Mouse (Mus musculus): Measurements from ENCODE around the gene Donson.

DNA sequence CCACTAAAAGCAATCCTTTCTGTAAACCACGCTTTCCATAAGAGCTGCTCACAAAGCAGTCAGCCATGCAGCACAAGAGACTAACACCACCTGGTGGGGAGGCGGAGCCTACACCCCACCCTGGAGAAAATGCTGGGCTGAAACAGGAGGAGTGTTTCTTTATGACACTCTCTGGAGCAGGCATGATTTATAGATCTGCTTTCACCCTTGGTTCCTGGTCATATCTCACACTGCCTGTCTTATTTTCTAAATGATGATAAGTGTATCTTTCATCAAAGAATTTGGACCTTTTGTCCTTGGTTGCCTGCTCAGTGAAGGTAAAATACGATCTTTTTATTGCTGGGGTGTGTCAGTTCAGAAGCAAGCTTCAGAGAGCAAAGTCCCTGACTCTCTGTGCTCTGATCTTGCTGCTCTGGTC is 14.2 kb upstream of the Donson start:
- TF ChIP-seq CTCF (IDR thresholded peaks at IDR 0.05; ENCODE audit: borderline replicate concordance, insufficient read depth, low read length): no peak
- no peak for TF ChIP-seq POLR2A (IDR thresholded peaks at IDR 0.05; ENCODE audit: low read depth, low read length)

Measured in embryonic fibroblast, embryonic 13.5 days (primary cell).